Mouse (Mus musculus): ENCODE results near the gene Gm20388. TPM values are rescaled to one million over a fixed set of nuclear protein-coding genes. Genes with fewer than 3 reads are reported as not detected.

The Gm20388 gene
- total RNA-seq, 2 experiments from 2014 or later: 11.4 to 18.1 TPM

- no peak for ATAC-seq (replicated peaks; ENCODE audit: low FRiP score, low TSS enrichment, poor library complexity, severe bottlenecking)
These were observed 2.0 kb downstream of the Gm20388 start for GRCm38 (mm10) chr8:119912643-119913042.

GRCm38 (mm10) chr8:119913181-119913580, 2.5 kb downstream of the Gm20388 start:
- ATAC-seq (replicated peaks; ENCODE audit: low FRiP score, low TSS enrichment, poor library complexity, severe bottlenecking): no peak

GRCm38 (mm10) chr8:119914161-119914560, 3.5 kb downstream of the Gm20388 start:
- ATAC-seq (replicated peaks; ENCODE audit: low FRiP score, low TSS enrichment, poor library complexity, severe bottlenecking): no peak

GRCm38 (mm10) chr8:119915298-119915697, 4.7 kb downstream of the Gm20388 start:
- ATAC-seq (replicated peaks; ENCODE audit: low FRiP score, low TSS enrichment, poor library complexity, severe bottlenecking): no peak

GRCm38 (mm10) chr8:119916237-119916892, 5.7 kb downstream of the Gm20388 start:
- no peak for ATAC-seq (replicated peaks; ENCODE audit: low FRiP score, low TSS enrichment, poor library complexity, severe bottlenecking)

- no peak for ATAC-seq (replicated peaks; ENCODE audit: low FRiP score, low TSS enrichment, poor library complexity, severe bottlenecking)
These were observed 6.8 kb downstream of the Gm20388 start for GRCm38 (mm10) chr8:119917415-119917814.

- peak; percentile 86 for ATAC-seq (replicated peaks; ENCODE audit: low FRiP score, low TSS enrichment, poor library complexity, severe bottlenecking)
These were observed 7.5 kb downstream of the Gm20388 start for GRCm38 (mm10) chr8:119918155-119918567.

- ATAC-seq (replicated peaks; ENCODE audit: low FRiP score, low TSS enrichment, poor library complexity, severe bottlenecking): no peak
These were observed 12.6 kb downstream of the Gm20388 start for GRCm38 (mm10) chr8:119923259-119923658.

- no peak for ATAC-seq (replicated peaks; ENCODE audit: low FRiP score, low TSS enrichment, poor library complexity, severe bottlenecking)
These were observed 14.8 kb downstream of the Gm20388 start for GRCm38 (mm10) chr8:119925428-119925827.

GRCm38 (mm10) chr8:119926474-119926873, 15.8 kb downstream of the Gm20388 start:
- ATAC-seq (replicated peaks; ENCODE audit: low FRiP score, low TSS enrichment, poor library complexity, severe bottlenecking): no peak; the same call in 1 of the 2 replicates

GRCm38 (mm10) chr8:119927422-119928092, 16.9 kb downstream of the Gm20388 start:
- ATAC-seq (replicated peaks; ENCODE audit: low FRiP score, low TSS enrichment, poor library complexity, severe bottlenecking): peak; percentile 73

GRCm38 (mm10) chr8:119931317-119931716, 20.7 kb downstream of the Gm20388 start:
- ATAC-seq (replicated peaks; ENCODE audit: low FRiP score, low TSS enrichment, poor library complexity, severe bottlenecking): no peak

- ATAC-seq (replicated peaks; ENCODE audit: low FRiP score, low TSS enrichment, poor library complexity, severe bottlenecking): no peak
These were observed 23.0 kb downstream of the Gm20388 start for GRCm38 (mm10) chr8:119933681-119934080.

- ATAC-seq (replicated peaks; ENCODE audit: low FRiP score, low TSS enrichment, poor library complexity, severe bottlenecking): no peak
These were observed 24.9 kb downstream of the Gm20388 start for GRCm38 (mm10) chr8:119935541-119935940.

GRCm38 (mm10) chr8:119938481-119938880, 27.8 kb downstream of the Gm20388 start:
- ATAC-seq (replicated peaks; ENCODE audit: low FRiP score, low TSS enrichment, poor library complexity, severe bottlenecking): no peak

- no peak for ATAC-seq (replicated peaks; ENCODE audit: low FRiP score, low TSS enrichment, poor library complexity, severe bottlenecking)
These were observed 28.7 kb downstream of the Gm20388 start for GRCm38 (mm10) chr8:119939336-119939735.

- ATAC-seq (replicated peaks; ENCODE audit: low FRiP score, low TSS enrichment, poor library complexity, severe bottlenecking): no peak
These were observed 30.8 kb downstream of the Gm20388 start for GRCm38 (mm10) chr8:119941471-119941870.

- no peak for ATAC-seq (replicated peaks; ENCODE audit: low FRiP score, low TSS enrichment, poor library complexity, severe bottlenecking)
These were observed 33.0 kb downstream of the Gm20388 start for GRCm38 (mm10) chr8:119943616-119944015.

GRCm38 (mm10) chr8:119944096-119944811, 33.6 kb downstream of the Gm20388 start:
- peak; percentile 76 for ATAC-seq (replicated peaks; ENCODE audit: low FRiP score, low TSS enrichment, poor library complexity, severe bottlenecking)

GRCm38 (mm10) chr8:119946326-119946865, 35.8 kb downstream of the Gm20388 start:
- no peak for ATAC-seq (replicated peaks; ENCODE audit: low FRiP score, low TSS enrichment, poor library complexity, severe bottlenecking)

Data from megakaryocyte-erythroid progenitor cell, adult 5-6 weeks (primary cell).